In genomic region chr16:20516726-20517201, GRCm38 (mm10) we compare ENCODE assay signal across 8 mouse cellular contexts. TPM values are rescaled to one million over a fixed set of nuclear protein-coding genes. Genes with fewer than 3 reads are reported as not detected.
DNase-seq lines count a peak whose midpoint lies in the region; ATAC-seq and TF ChIP-seq lines count a peak whose summit lies in the region.

Dvl3 (plus strand) TSS chr16:20516982.

- H3K36me3 ChIP-seq in C2C12 (ENCODE audit: control insufficient read depth, insufficient read depth) (peaks cover 14% of the 10 kb centered on the region), myocyte (ENCODE audit: control insufficient read depth, insufficient read depth) (peaks cover 7% of the 10 kb centered on the region)
- peaks cover 26% of the 10 kb centered on the region for H3K36me3 ChIP-seq in erythroblast, embryonic 14.5 days (ENCODE audit: control insufficient read depth)
- peaks cover 11% of the 10 kb centered on the region; the same call in 1 of the 2 replicates for H3K36me3 ChIP-seq in heart, embryonic 11.5 days (ENCODE audit: control insufficient read depth, insufficient read depth, low read length)
- peaks cover 15% of the 10 kb centered on the region for H3K36me3 ChIP-seq in kidney, embryonic 16.5 days (ENCODE audit: insufficient read depth, low read length)
- H3K36me3 ChIP-seq in liver, embryonic 11.5 days (ENCODE audit: control insufficient read depth, insufficient read depth, low read length): peaks cover 2% of the 10 kb centered on the region; the same call in 1 of the 2 replicates

- peaks cover 23% of the 10 kb centered on the region for H3K79me3 ChIP-seq in C2C12 (ENCODE audit: low read depth)

- H3K4me1 ChIP-seq in erythroblast, embryonic 14.5 days (ENCODE audit: control insufficient read depth): peaks cover 51% of the 10 kb centered on the region
- peaks cover 14% of the 10 kb centered on the region for H3K4me1 ChIP-seq in heart, embryonic 11.5 days (ENCODE audit: control insufficient read depth, insufficient read depth, low read length)
- peaks cover 12% of the 10 kb centered on the region for H3K4me1 ChIP-seq in kidney, embryonic 16.5 days (ENCODE audit: insufficient read depth, low read length)
- peaks cover 6% of the 10 kb centered on the region; the same call in 1 of the 2 replicates for H3K4me1 ChIP-seq in liver, embryonic 11.5 days (replicated peaks; ENCODE audit: control insufficient read depth, insufficient read depth, low read length)

- H3K4me2 ChIP-seq in heart, embryonic 11.5 days: peak within 1 kb of the TSS; percentile 83
- peak within 1 kb of the TSS; percentile 90 for H3K4me2 ChIP-seq in kidney, embryonic 16.5 days (replicated peaks; ENCODE audit: low read depth, low read length)
- H3K4me2 ChIP-seq in liver, embryonic 11.5 days: peak within 1 kb of the TSS; percentile 91
- H3K4me2 ChIP-seq in myocyte (ENCODE audit: low read depth): peak within 1 kb of the TSS; percentile 93

- peak within 1 kb of the TSS; percentile 76 for H3K4me3 ChIP-seq in C2C12 (ENCODE audit: insufficient read depth, poor library complexity, severe bottlenecking)
- H3K4me3 ChIP-seq in erythroblast, embryonic 14.5 days (replicated peaks): peak within 1 kb of the TSS; percentile 95
- H3K4me3 ChIP-seq in heart, embryonic 11.5 days (ENCODE audit: low read depth, low read length): peak within 1 kb of the TSS; percentile 95
- H3K4me3 ChIP-seq in kidney, embryonic 16.5 days (ENCODE audit: low read length): peak within 1 kb of the TSS; percentile 99
- peak within 1 kb of the TSS; percentile 96 for H3K4me3 ChIP-seq in liver, embryonic 11.5 days (ENCODE audit: low read depth, low read length)
- H3K4me3 ChIP-seq in myocyte: peak within 1 kb of the TSS; percentile 73

- H3K79me2 ChIP-seq in C2C12 (ENCODE audit: control insufficient read depth, insufficient read depth): peaks cover 49% of the 10 kb centered on the region
- H3K79me2 ChIP-seq in myocyte (ENCODE audit: control insufficient read depth, insufficient read depth): peaks cover 42% of the 10 kb centered on the region

- no peaks in the 10 kb centered on the region for H3K9me3 ChIP-seq in erythroblast, embryonic 14.5 days (ENCODE audit: control insufficient read depth, low read length)
- no peaks in the 10 kb centered on the region for H3K9me3 ChIP-seq in heart, embryonic 11.5 days (replicated peaks; ENCODE audit: control insufficient read depth, low read length)
- H3K9me3 ChIP-seq in kidney, embryonic 16.5 days (ENCODE audit: low read length): no peaks in the 10 kb centered on the region
- H3K9me3 ChIP-seq in liver, embryonic 11.5 days (ENCODE audit: control insufficient read depth, low read length): no peaks in the 10 kb centered on the region

- DNase-seq in brain, embryonic 14.5 days (ENCODE audit: low read depth): peak; percentile 96
- peak; percentile 88 for DNase-seq in liver, embryonic 11.5 days (ENCODE audit: low spot score)
- peak; percentile 87 to 93 for DNase-seq in spleen, postnatal 4 days (ENCODE audit: low spot score in 2 of 2)

- H3K9ac ChIP-seq in heart, embryonic 11.5 days (ENCODE audit: low read depth, low read length): peak within 1 kb of the TSS; percentile 99
- peak within 1 kb of the TSS; percentile 90 for H3K9ac ChIP-seq in kidney, embryonic 16.5 days (replicated peaks; ENCODE audit: low read length)
- peak within 1 kb of the TSS; percentile 95 for H3K9ac ChIP-seq in liver, embryonic 11.5 days (ENCODE audit: low read depth, low read length)

- WGBS in heart, embryonic 11.5 days (ENCODE audit: insufficient replicate concordance): 0% methylated on average over 42 of the region's 55 CpGs
- WGBS in kidney, embryonic 16.5 days: under 1% methylated on average over 54 of the region's 55 CpGs
- under 1% methylated on average over 53 of the region's 55 CpGs for WGBS in liver, embryonic 11.5 days

- TF ChIP-seq POLR2A in brain, embryonic 14.5 days (IDR thresholded peaks at IDR 0.05; ENCODE audit: borderline replicate concordance, extremely low read depth, insufficient read depth, insufficient read length, poor library complexity, severe bottlenecking): peak; percentile 92
- peak; percentile 62 for TF ChIP-seq POLR2A in myocyte (IDR thresholded peaks at IDR 0.05; ENCODE audit: insufficient read length, low read depth)

- peak within 1 kb of the TSS; percentile 88 for H3K27ac ChIP-seq in heart, embryonic 11.5 days (ENCODE audit: low read depth, low read length)
- H3K27ac ChIP-seq in kidney, embryonic 16.5 days (ENCODE audit: low read length): peak within 1 kb of the TSS; percentile 89
- peak within 1 kb of the TSS; percentile 85 for H3K27ac ChIP-seq in liver, embryonic 11.5 days (ENCODE audit: low read depth, low read length)

- H3K27me3 ChIP-seq in C2C12 (ENCODE audit: control insufficient read depth, insufficient read depth, insufficient read length): no peaks in the 10 kb centered on the region
- no peaks in the 10 kb centered on the region for H3K27me3 ChIP-seq in erythroblast, embryonic 14.5 days (ENCODE audit: control insufficient read depth)
- H3K27me3 ChIP-seq in heart, embryonic 11.5 days (ENCODE audit: control insufficient read depth, insufficient read depth, low read length): no peaks in the 10 kb centered on the region
- H3K27me3 ChIP-seq in kidney, embryonic 16.5 days (ENCODE audit: insufficient read depth, low read length): no peaks in the 10 kb centered on the region
- H3K27me3 ChIP-seq in liver, embryonic 11.5 days (replicated peaks; ENCODE audit: control insufficient read depth, insufficient read depth, low read length): no peaks in the 10 kb centered on the region
- H3K27me3 ChIP-seq in myocyte (ENCODE audit: control insufficient read depth, insufficient read depth, insufficient read length): no peaks in the 10 kb centered on the region

- H3ac ChIP-seq in C2C12 (ENCODE audit: control insufficient read depth, insufficient read length, low read depth) (peak within 1 kb of the TSS; percentile 79), myocyte (ENCODE audit: control insufficient read depth, insufficient read length) (peak within 1 kb of the TSS; percentile 59)

- ATAC-seq in heart, embryonic 11.5 days (replicated peaks; ENCODE audit: insufficient number of reproducible peaks, low FRiP score, low TSS enrichment): peak; percentile 95
- peak; percentile 97 for ATAC-seq in kidney, embryonic 16.5 days (ENCODE audit: low FRiP score, low TSS enrichment)
- peak; percentile 95 for ATAC-seq in liver, embryonic 11.5 days (replicated peaks; ENCODE audit: low FRiP score)

- peak; percentile 23 for TF ChIP-seq CTCF in C2C12 (IDR thresholded peaks at IDR 0.05; ENCODE audit: control insufficient read depth, insufficient read depth, insufficient read length)
- TF ChIP-seq CTCF in brain, embryonic 14.5 days (IDR thresholded peaks at IDR 0.05; ENCODE audit: borderline replicate concordance, extremely low read depth, insufficient read depth, insufficient read length): peak; percentile 22; the same call in 1 of the 2 replicates

TF ChIP-seq in C2C12, 6 proteins besides CTCF, POLR2A, EP300 and RAD21:
- no peak for TF ChIP-seq MYOD1 (IDR thresholded peaks at IDR 0.05; ENCODE audit: control insufficient read depth, insufficient read length, low read depth)
- no peak for TF ChIP-seq FOSL1 (IDR thresholded peaks at IDR 0.05; ENCODE audit: insufficient read depth, low read length, poor library complexity, severe bottlenecking)
- no peak for TF ChIP-seq CEBPB (IDR thresholded peaks at IDR 0.05; ENCODE audit: low read depth)
- no peak for TF ChIP-seq USF1 (IDR thresholded peaks at IDR 0.05; ENCODE audit: low read depth)
- no peak for TF ChIP-seq MAX (IDR thresholded peaks at IDR 0.05)

TF ChIP-seq in myocyte, 11 proteins besides CTCF, POLR2A, EP300 and RAD21:
- peak in 2 of 3 experiments; percentile 5 to 59 for TF ChIP-seq MYOG (IDR thresholded peaks at IDR 0.05; ENCODE audit: control insufficient read depth in 1 of 3, insufficient read depth in 1 of 3, insufficient read length in 2 of 3, low read depth in 2 of 3)
- no peak for TF ChIP-seq REST (IDR thresholded peaks at IDR 0.05; ENCODE audit: insufficient read depth, insufficient read length)

RNA-seq across cellular contexts. Expression of gene Dvl3, which starts in this region (rescaled TPM):
- polyA plus RNA-seq in C2C12 (2012; fragmentation: generic; extraction: Trizol) (15.8 TPM), myocyte (2012; fragmentation: generic; extraction: Trizol) (32.9 TPM)
- 63.6 and 109 TPM in 2 replicates for polyA plus RNA-seq in brain, embryonic 14.5 days (2012; rRNA removed)
- polyA plus RNA-seq in erythroblast, embryonic 14.5 days (2012): 1.4 TPM in 2 replicates
- 32.2 and 34.8 TPM in 2 replicates for polyA plus RNA-seq in heart, embryonic 11.5 days (2014; fragmentation: Nextera tagmentation; extraction: Ambion mirVana)
- 20.6 and 31.7 TPM in 2 replicates for polyA plus RNA-seq in kidney, embryonic 16.5 days (2015; fragmentation: Nextera tagmentation; extraction: Ambion mirVana)
- 18.9 and 20.3 TPM in 2 replicates for polyA plus RNA-seq in liver, embryonic 11.5 days (2014; fragmentation: Nextera tagmentation; extraction: Ambion mirVana)

Comparison
In these comparisons a context has a peak if more than half of its experiments do, and no peak if none do; other contexts are left out.
1. Peak in every context shown above with its lines: DNase-seq, ATAC-seq, H3K4me3 ChIP-seq and H3K27ac ChIP-seq.